Mouse (Mus musculus) ZHBTc4 (cell line): ENCODE measurements around the gene Gm17728.
A peak's percentile ranks its signal among the peaks of the same experiment; 100 is the strongest.
"Not testable (repeated sequence)": the region's sequence is repeated elsewhere in the genome, so short reads cannot be mapped to it uniquely, and the experiment has no call there.

Source experiments
- DNase-seq: peaks from one replicate; pipeline ENCODE4 v3.0.0-alpha.2; 2011; ENCODE audit warnings: low read depth, low spot score

The Gm17728 gene

DNA sequence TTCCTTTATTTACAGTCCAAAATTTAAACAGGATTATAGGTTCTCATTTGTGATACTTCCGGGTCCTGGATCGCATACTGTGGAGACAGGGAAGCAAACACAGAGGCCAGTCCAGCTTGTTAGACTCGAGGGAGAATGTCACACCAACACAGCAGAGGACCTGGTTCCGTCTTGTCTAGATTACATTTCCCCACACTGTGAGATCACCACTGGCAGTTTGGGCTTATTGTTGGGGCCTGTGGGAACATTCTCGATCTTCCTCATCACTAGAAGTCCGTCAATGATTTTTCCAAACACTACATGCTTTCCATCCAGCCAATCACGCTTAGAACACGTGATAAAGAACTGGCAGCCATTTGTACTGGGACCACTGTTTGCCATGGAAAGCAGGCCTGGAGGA lies at the start of gene Gm17728:
Gene Gm17728 (plus strand): TSS at position 301 of the 400 bp plus-strand sequence.
- DNase-seq, result not testable (repeated sequence)

DNA sequence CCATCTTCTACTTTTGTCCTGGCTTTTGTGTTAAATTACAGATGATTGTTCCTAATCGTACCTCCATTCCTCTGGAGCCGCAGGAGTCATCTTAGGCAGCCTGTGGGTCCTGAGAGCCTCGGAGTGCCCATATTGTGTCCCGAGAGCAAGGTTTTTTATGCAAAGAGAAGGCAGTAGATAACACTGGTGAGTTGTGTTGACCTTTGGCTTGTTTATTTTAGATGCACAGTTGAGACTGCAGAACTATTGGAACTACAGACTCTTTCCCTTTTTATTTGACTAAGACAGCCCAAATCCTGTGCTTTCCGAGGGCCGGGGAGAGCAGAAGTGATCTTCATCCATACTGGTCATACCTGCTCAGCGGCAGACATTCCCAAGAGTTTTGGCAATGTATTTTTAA lies 24.4 kb upstream of the Gm17728 start:
- peak; percentile 11 for DNase-seq

DNA sequence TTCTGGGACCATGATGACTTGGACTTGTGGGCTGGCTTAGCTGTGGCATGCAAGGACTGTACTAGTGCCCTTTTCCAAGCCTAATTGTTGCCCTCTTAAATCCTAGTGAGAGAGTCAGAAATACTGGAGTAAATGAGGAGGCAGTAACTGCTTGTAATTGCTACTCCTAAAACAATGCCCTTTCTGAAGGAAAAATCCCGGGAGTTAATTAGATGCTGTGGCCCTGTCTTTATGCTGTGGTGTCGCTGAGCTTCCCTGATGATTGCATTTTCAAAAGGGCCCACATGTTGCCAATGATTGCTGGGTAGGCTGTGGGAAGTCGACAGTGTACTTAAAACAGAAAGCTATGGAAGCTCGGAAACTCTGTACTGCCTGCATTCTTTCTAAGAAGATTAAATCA lies 23.3 kb upstream of the Gm17728 start:
- DNase-seq, result no peak

DNA sequence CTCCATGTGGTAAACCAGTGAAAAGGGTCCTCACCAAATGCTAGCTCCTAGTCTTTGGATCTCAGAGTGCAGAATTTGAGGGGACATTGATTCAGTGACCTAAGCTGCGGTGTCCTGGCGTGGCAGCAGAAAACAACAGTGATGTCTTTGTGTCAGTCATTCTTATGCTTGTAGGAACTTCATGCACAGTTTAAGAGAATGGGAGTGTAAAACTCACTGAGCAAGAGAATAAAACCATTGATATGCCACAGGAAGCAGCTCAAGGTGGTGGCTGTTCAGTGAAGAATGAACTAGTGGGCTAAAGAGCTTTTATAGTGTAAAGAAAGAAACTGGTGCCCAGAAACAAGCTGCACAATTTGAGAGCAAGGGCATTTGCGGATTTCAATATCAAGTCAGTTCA lies 17.9 kb upstream of the Gm17728 start:
- peak; percentile 52 for DNase-seq

DNA sequence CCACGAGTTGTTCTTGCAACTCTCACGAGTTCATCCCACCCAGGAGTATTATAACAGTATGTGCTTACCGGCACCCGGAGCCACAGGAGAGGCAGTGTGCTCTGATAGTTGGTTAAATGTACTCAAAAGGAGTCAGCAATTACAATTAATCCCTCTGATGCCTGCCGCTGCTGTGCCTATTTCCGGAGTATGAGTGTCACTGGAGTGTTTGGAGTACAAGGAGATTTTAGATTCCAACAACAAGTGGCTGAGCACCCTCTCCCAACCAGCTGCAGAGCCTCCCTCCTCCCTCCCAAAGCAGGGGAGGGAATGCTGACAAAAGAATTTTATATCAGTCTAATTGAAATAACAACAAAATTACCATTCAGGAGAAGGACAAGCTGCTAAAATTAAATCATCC lies 14.2 kb upstream of the Gm17728 start:
- no peak for DNase-seq

DNA sequence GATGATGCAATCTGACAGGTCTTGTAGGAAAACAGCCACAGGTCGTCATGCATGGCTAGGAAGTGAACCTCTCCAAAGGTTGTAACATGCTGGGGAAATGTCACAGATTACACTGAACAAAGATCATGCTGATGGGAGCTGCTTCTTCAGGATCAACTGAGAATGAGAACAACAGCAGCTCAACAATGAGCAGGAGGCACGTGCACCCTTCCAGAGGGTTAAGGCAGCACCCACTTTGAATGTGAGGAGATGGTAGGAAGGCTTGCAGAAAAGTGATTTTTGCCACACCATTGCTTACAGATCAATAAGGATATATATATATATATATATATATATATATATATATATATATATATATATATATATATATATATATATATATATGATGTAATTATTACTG lies 2.8 kb upstream of the Gm17728 start:
- no peak for DNase-seq

DNA sequence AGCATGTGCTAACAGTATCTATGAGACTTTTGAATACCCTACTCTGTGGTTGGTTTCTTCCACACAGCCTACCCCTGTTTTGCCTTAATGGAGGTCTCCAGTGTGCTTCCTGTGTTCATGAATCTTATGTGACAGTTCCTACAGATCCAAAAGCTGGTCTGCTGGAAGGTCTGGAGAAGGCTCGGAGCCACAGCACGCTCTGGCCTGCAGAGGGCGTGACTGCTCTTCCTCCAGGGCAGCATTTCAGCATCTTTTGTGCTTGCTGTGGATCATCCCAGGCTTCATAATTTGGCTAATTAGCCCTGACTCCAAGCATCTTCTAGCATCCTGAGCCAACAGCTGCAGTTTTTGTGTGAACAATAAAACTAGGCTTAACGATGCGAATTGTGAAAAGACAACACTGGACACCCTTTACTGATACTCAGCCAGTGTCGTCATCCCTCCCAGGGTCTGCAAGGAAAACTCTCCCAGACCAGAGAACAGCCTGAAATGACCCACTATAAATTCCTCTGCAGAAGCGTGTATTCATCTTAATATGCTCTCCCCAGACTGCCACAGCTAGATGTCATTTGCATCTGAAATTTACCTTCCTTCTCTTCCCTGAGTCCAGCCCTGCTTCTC lies 6.6 kb downstream of the Gm17728 start:
- no peak for DNase-seq

DNA sequence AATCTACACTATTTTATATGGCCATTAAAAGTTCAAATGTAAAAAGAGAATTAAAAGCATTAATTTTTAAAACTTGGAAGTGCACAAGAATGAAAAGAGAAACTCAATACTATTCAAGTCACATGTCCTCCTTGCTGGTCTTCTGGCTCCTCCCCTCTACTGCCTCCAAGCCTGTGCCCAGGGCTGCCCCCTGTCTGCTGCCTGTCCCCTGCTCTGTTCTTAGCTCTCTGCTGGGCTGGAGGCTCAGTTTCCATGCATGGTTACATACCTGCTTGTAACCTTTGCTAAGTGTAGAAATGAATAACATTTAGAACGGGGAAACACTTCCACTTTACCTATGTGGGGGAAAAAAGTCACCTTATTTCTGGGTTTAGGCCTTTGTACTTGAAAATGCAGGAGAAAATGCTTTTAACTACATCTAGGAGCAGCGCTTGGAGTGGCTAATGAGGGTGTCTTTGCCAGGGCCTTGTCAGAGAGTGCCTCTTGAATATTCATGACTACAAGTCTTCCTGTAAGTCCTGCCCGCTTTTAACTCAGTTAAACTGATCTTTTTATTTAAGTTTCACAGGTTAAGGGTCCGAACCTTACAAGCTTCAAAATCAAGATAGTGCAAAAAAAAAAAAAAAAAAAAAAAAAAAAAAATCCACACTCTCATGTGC lies 18.3 kb downstream of the Gm17728 start:
- no peak for DNase-seq

DNA sequence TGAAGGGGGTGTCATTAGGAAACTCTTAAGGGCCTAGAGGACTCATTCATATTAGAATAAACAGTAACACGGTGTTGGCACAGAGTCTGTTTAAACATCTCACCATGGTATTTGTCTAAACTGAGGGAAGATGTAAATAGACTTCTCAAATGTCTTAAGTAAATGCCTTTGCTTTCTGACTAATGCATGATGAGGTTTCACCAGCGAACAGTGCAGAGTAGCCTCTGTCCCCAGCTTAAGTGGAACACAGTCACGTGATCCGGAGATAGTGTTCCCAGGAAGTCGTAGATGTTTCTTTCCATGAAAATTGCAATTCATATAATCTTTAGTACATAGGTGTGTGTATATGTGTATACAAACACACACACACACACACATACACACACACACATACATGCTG lies 34.5 kb downstream of the Gm17728 start:
- no peak for DNase-seq

DNA sequence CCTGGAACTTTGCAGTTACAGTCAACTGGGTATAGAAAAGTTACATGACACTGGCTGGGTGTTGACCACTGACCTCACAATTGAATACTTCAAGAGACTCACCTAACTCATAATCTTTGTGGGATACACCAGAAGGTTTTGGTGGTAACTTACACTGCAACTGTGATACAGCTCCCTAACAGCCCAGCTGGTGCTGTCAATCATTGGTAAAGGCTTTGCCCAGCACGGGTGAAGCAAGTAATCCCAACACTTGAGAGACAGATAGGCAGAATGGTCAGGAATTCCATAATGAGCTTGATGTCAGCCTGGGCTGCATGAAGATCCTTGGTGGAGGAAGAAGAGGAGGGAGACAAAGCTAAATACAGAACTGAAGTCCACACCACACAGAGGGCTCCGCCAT lies 39.0 kb downstream of the Gm17728 start:
- no peak for DNase-seq
